Mouse (Mus musculus) lung, postnatal 4 days (tissue): Measurements from ENCODE around the gene Foxi3.

Experiments used
- DNase-seq, 2 experiments: peaks; one replicate each; pipeline ENCODE4 v3.0.0; 2021

The Foxi3 gene

DNA sequence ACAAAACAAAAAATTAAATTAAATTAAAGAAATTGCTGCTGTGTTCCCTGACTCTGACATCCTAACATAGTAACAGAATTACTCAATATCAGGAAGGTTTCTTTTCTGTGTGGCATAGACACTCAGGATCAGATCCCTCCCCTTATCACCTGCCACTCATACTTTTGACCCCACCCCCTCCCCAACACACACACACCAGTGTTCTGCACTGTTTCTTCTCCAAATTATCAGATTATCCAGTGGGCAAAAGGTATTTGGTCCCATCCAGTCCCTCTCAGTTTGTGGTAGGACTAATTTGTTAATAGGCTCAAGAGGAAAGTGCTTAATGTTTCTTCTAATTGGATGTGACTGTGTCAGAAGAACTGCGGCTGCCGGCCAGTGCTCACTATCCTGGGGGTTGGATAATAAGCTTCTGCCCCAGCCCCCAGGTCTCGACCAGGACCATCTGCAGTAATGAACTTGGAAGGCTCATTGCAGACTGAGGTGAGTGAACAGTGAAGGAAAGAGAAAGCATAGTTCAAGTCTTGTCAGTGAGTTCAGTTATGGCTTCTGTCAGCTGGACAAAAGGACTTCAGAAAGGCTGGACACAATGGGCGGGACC is 39.9 kb downstream of the Foxi3 start:
- DNase-seq, result no peak

DNA sequence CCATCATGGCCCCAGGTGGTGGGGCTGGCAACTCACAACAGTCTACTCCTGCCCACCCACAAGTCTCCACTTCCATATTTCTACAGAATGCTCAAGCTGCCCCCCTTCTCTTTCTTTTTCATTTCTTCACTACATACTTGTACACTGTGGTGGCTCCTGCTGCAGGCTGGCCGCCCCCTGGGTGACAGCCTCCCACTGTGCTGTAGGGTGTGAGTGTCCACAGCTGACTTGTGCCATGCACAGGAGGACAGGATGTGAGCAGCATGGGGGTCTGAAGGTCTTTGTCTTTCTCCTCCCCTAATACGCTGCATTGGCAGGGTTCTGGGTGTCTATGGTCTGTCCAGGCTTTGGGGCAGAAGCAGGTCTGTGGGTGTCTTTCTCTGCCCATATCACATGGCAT is 46.3 kb downstream of the Foxi3 start:
- no peak for DNase-seq

DNA sequence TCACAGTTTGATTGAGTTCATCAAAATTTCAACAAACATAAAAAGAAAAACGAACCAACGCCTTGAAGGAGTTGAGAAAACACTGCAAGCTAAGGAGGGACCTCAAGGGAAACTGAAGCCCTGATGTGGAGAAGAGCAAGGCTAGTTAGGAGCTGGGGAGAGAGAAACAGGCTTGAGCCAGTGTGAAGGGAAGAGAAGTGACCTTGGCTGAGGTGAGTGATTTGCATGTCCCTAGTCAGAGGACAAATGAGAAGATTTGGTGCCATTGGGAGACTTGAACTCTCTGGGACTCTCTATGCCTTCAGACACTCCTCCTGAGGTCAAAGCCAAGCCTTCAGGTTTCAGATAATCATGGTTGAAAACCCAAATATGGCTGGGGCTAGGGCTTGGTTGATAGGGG is 47.8 kb downstream of the Foxi3 start:
- DNase-seq, result no peak
